Mouse (Mus musculus): ENCODE data around the gene 1700001L19Rik. TPM values are rescaled to one million over a fixed set of nuclear protein-coding genes. Genes with fewer than 3 reads are reported as not detected.
A peak's percentile ranks its signal among the peaks of the same experiment; 100 is the strongest.

Gene 1700001L19Rik
- polyA plus RNA-seq, 1 experiment from 2014 or later: 0.83 TPM

GRCm38 (mm10) chr13:68605689-68606126 is 8.5 kb downstream of the 1700001L19Rik start:
- H3K9ac ChIP-seq: no peak overlapping the region
- no peak overlapping the region for H3K27ac ChIP-seq (ENCODE audit: low read depth)
- under 1% methylated on average over 11 of the region's 11 CpGs for WGBS
- no peaks in the 10 kb centered on the region for H3K27me3 ChIP-seq (ENCODE audit: insufficient read depth, low read length)
- peak; percentile 81 for ATAC-seq (ENCODE audit: insufficient read depth)
- H3K4me1 ChIP-seq (ENCODE audit: insufficient read depth): peaks cover 5% of the 10 kb centered on the region; the same call in 1 of the 2 replicates
- peak overlapping the region; percentile 21; the same call in 1 of the 2 replicates for H3K4me3 ChIP-seq (ENCODE audit: low read depth, low read length)
- peak overlapping the region; percentile 54 for H3K4me2 ChIP-seq
- TF ChIP-seq CTCF (IDR thresholded peaks at IDR 0.05; ENCODE audit: low read depth): 0 out of 2 replicates have a peak, but pooled peaks have one; percentile 6
- no peaks in the 10 kb centered on the region for H3K36me3 ChIP-seq (ENCODE audit: insufficient read depth)
- H3K9me3 ChIP-seq (ENCODE audit: low read depth, low read length): no peaks in the 10 kb centered on the region
- DNase-seq: peak; percentile 67

- no peaks in the 10 kb centered on the region for H3K36me3 ChIP-seq (ENCODE audit: insufficient read depth)
- peak; percentile 76 for DNase-seq
- peak overlapping the region; percentile 49 for H3K4me2 ChIP-seq
- no peak for TF ChIP-seq CTCF (IDR thresholded peaks at IDR 0.05; ENCODE audit: low read depth)
- WGBS: 44% methylated on average over 21 of the region's 21 CpGs
- peak overlapping the region; percentile 12; the same call in 1 of the 2 replicates for H3K4me3 ChIP-seq (ENCODE audit: low read depth, low read length)
- no peaks in the 10 kb centered on the region for H3K27me3 ChIP-seq (ENCODE audit: insufficient read depth, low read length)
- H3K9me3 ChIP-seq (ENCODE audit: low read depth, low read length): no peaks in the 10 kb centered on the region
- peak; percentile 61 for ATAC-seq (ENCODE audit: insufficient read depth)
- H3K4me1 ChIP-seq (ENCODE audit: insufficient read depth): peaks cover 5% of the 10 kb centered on the region; the same call in 1 of the 2 replicates
- H3K9ac ChIP-seq: no peak overlapping the region
- peak overlapping the region; percentile 16; the same call in 1 of the 2 replicates for H3K27ac ChIP-seq (ENCODE audit: low read depth)
These were observed 10.6 kb downstream of the 1700001L19Rik start for GRCm38 (mm10) chr13:68607652-68608405.

- Histone ChIP-seq H3K36me3 (ENCODE audit: insufficient read depth) (0 out of 2 replicates have a peak, but pooled peaks cover 4% of the 10 kb centered on the region), H3K4me1 (ENCODE audit: insufficient read depth) (no peaks in the 10 kb centered on the region), H3K9me3 (ENCODE audit: low read depth, low read length) (no peaks in the 10 kb centered on the region), H3K4me2 (no peak overlapping the region), H3K27me3 (ENCODE audit: insufficient read depth, low read length) (no peaks in the 10 kb centered on the region), H3K27ac (ENCODE audit: low read depth) (no peak overlapping the region), H3K9ac (no peak overlapping the region), H3K4me3 (ENCODE audit: low read depth, low read length) (no peak overlapping the region)
- TF ChIP-seq CTCF (IDR thresholded peaks at IDR 0.05; ENCODE audit: low read depth): peak; percentile 47
- DNase-seq (peak; percentile 47), ATAC-seq (ENCODE audit: insufficient read depth) (peak; percentile 63; the same call in 1 of the 2 replicates)
- 46% methylated on average over 6 of the region's 6 CpGs for WGBS
These were observed 25.6 kb downstream of the 1700001L19Rik start for GRCm38 (mm10) chr13:68622792-68623191.

DNA sequence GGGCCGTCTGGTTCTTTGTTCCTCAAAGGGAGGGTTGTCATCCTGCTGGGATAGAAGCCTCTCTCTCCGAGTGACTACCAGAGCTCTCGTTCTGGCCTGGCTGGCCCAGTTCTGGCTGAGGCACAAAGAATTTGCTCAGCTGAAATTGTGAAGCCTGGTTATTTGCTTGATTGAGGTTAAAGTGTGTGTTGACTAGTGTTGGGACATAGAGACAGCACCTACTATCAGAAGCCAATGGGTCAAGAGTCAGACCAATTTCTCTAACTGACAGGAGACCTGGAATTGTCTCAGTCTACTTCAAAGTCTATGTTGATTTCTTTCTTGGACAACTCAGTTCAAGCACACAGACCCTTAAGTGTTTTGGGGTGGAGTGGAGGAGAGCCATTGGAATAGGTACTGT is 29.8 kb downstream of the 1700001L19Rik start:
- H3K4me3 ChIP-seq (ENCODE audit: low read depth, low read length): no peak overlapping the region

DNA sequence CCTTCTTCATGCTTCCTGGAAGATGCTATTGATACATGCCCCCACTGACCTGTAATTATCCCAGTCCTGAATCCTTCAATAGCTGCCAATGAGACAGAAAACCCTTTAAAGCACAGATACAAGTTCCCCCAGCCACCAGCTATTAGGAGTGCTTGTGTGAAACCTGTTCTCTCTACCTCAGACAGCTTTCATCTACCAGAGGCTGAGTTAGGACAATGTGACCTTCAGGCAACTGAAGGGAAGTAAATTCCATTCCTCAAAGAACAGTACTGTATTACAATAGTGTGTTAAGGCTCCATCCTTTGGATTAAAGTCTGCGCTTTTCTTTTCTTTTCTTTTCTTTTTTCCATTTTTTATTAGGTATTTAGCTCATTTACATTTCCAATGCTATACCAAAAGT is 45.6 kb downstream of the 1700001L19Rik start:
- Histone ChIP-seq H3K4me3 (ENCODE audit: low read depth, low read length) (no peak overlapping the region), H3K9ac (no peak overlapping the region), H3K4me1 (ENCODE audit: insufficient read depth) (no peaks in the 10 kb centered on the region), H3K9me3 (ENCODE audit: low read depth, low read length) (no peaks in the 10 kb centered on the region), H3K36me3 (ENCODE audit: insufficient read depth) (0 out of 2 replicates have a peak, but pooled peaks cover 8% of the 10 kb centered on the region), H3K27ac (ENCODE audit: low read depth) (no peak overlapping the region), H3K4me2 (no peak overlapping the region), H3K27me3 (ENCODE audit: insufficient read depth, low read length) (no peaks in the 10 kb centered on the region)
- TF ChIP-seq CTCF (IDR thresholded peaks at IDR 0.05; ENCODE audit: low read depth): no peak
- 100% methylated on average over 1 of the region's 1 CpGs for WGBS
- DNase-seq: no peak
- no peak for ATAC-seq (ENCODE audit: insufficient read depth)

More for the DNA sequence above, 29.8 kb downstream of the 1700001L19Rik start:
- no peak overlapping the region for H3K9ac ChIP-seq
- H3K9me3 ChIP-seq (ENCODE audit: low read depth, low read length): no peaks in the 10 kb centered on the region
- peaks cover 8% of the 10 kb centered on the region; the same call in 1 of the 2 replicates for H3K36me3 ChIP-seq (ENCODE audit: insufficient read depth)
- 63% methylated on average over 3 of the region's 3 CpGs for WGBS
- no peaks in the 10 kb centered on the region for H3K4me1 ChIP-seq (ENCODE audit: insufficient read depth)
- no peak for TF ChIP-seq CTCF (IDR thresholded peaks at IDR 0.05; ENCODE audit: low read depth)
- no peaks in the 10 kb centered on the region for H3K27me3 ChIP-seq (ENCODE audit: insufficient read depth, low read length)
- DNase-seq: no peak
- no peak for ATAC-seq (ENCODE audit: insufficient read depth)
- H3K27ac ChIP-seq (ENCODE audit: low read depth): no peak overlapping the region
- H3K4me2 ChIP-seq: no peak overlapping the region

Other genes with a start within 250 kb of the 1700001L19Rik start
- 21.6 and 23.8 TPM in 2 replicates for gene Mtrr, start 15.3 kb upstream of the 1700001L19Rik start, polyA plus RNA-seq (2014; fragmentation: Nextera tagmentation; extraction: Ambion mirVana)
- 39.1 and 41.0 TPM in 2 replicates for gene Fastkd3, start 15.2 kb upstream of the 1700001L19Rik start, polyA plus RNA-seq (2014; fragmentation: Nextera tagmentation; extraction: Ambion mirVana)